Mouse (Mus musculus) left cerebral cortex, postnatal 10 days (tissue): ENCODE data around the gene Ceacam20. TPM values are rescaled to one million over a fixed set of nuclear protein-coding genes. Genes with fewer than 3 reads are reported as not detected.

Experiments used
- total RNA-seq, 2 experiments: library from RNA; stranded (reverse); gene quantifications; 2 replicates each; pipeline ENCODE4 v1.2.3; 2021

Ceacam20 gene
- total RNA-seq, 2 experiments from 2014 or later = not detected

Other genes starting within 250 kb of the Ceacam20 start
- gene Tomm40, start 250.0 kb upstream of the Ceacam20 start, total RNA-seq = 100 to 1,000 TPM; 114 to 118 TPM
- gene Nectin2, start 214.9 kb upstream of the Ceacam20 start, total RNA-seq = 10 to 100 TPM; 18.9 to 22.0 TPM
- 10 to 100 TPM; 10.3 to 10.9 TPM for gene Bcam, start 194.4 kb upstream of the Ceacam20 start, total RNA-seq
- not detected for gene Cblc, start 168.6 kb upstream of the Ceacam20 start, total RNA-seq
- 1 to 10 TPM in 1 of 2 experiments, not detected in 1; 1.0 TPM for gene Bcl3, start 142.6 kb upstream of the Ceacam20 start, total RNA-seq
- 1 to 10 TPM; 6.3 to 6.7 TPM for gene Gm19345, start 113.4 kb upstream of the Ceacam20 start, total RNA-seq
- not detected for gene Ceacam16, start 104.1 kb upstream of the Ceacam20 start, total RNA-seq
- not detected for gene Ceacam19, start 77.4 kb upstream of the Ceacam20 start, total RNA-seq
- 10 to 100 TPM in 1 of 2 experiments, 1 to 10 TPM in 1; 9.8 to 14.1 TPM for gene Pvr, start 44.3 kb upstream of the Ceacam20 start, total RNA-seq
- not detected for gene Igsf23, start 14.7 kb upstream of the Ceacam20 start, total RNA-seq
- gene Nlrp9b, start 26.1 kb downstream of the Ceacam20 start, total RNA-seq = not detected
- not detected for gene Vmn1r91, start 134.3 kb downstream of the Ceacam20 start, total RNA-seq
- not detected for gene Gm16442, start 157.2 kb downstream of the Ceacam20 start, total RNA-seq
- not detected for gene Vmn1r93, start 173.7 kb downstream of the Ceacam20 start, total RNA-seq
- gene Vmn1r94, start 203.0 kb downstream of the Ceacam20 start, total RNA-seq = not detected
- gene Vmn1r95, start 228.3 kb downstream of the Ceacam20 start, total RNA-seq = not detected
- gene Gm6164, start 240.2 kb downstream of the Ceacam20 start, total RNA-seq = not detected